Mouse (Mus musculus) embryonic facial prominence, embryonic 11.5 days (tissue): ENCODE data around the gene Ttyh1. TPM values are rescaled to one million over a fixed set of nuclear protein-coding genes. Genes with fewer than 3 reads are reported as not detected.

Experiments
- ATAC-seq: fragments of 200-750 bp; cut with Nextera tagmentation; replicated peaks from 2 replicates; pipeline ENCODE4 v1.8.0; 2017; ENCODE audit warnings: low read depth; ENCODE audit not compliant: insufficient number of reproducible peaks, low FRiP score, low TSS enrichment
- DNase-seq: peaks from one replicate; pipeline ENCODE4 v3.0.0-alpha.2; 2015; ENCODE audit warnings: low spot score
- H3K27ac ChIP-seq: fragments of 300-500 bp; sonication (generic); replicated peaks from 2 replicates; pipeline ENCODE4 v1.5.1; 2014; ENCODE audit warnings: mild to moderate bottlenecking, low read depth, low read length, control low read depth
- H3K27me3 ChIP-seq: fragments of 300-500 bp; sonication (generic); 2 replicates; pipeline ENCODE4 v1.6.1; 2014; ENCODE audit warnings: mild to moderate bottlenecking, low read length, moderate library complexity, mixed read lengths; ENCODE audit not compliant: control insufficient read depth, insufficient read depth
- H3K36me3 ChIP-seq: fragments of 300-500 bp; sonication (generic); replicated peaks from 2 replicates; pipeline ENCODE4 v1.6.1; 2014; ENCODE audit warnings: low read depth, mild to moderate bottlenecking, low read length, moderate library complexity, mixed read lengths; ENCODE audit not compliant: control insufficient read depth, insufficient read depth
- H3K4me1 ChIP-seq: fragments of 300-500 bp; sonication (generic); 2 replicates; pipeline ENCODE4 v1.6.1; 2014; ENCODE audit warnings: low read length, mixed read lengths; ENCODE audit not compliant: control insufficient read depth, insufficient read depth
- H3K4me2 ChIP-seq: fragments of 300-500 bp; sonication (generic); 2 replicates; pipeline ENCODE4 v1.6.1; 2014; ENCODE audit warnings: low read depth, mild to moderate bottlenecking, control low read depth, low read length, moderate library complexity
- H3K4me3 ChIP-seq: fragments of 300-500 bp; sonication (generic); 2 replicates; pipeline ENCODE4 v1.5.1; 2014; ENCODE audit warnings: low read depth, low read length, control low read depth
- H3K9ac ChIP-seq: fragments of 300-500 bp; sonication (generic); replicated peaks from 2 replicates; pipeline ENCODE4 v1.6.1; 2014; ENCODE audit warnings: mild to moderate bottlenecking, control low read depth, low read length
- H3K9me3 ChIP-seq: fragments of 300-500 bp; sonication (generic); replicated peaks from 2 replicates; pipeline ENCODE4 v1.6.1; 2016; ENCODE audit warnings: mild to moderate bottlenecking, low read length, inconsistent platforms, mixed read lengths; ENCODE audit not compliant: control insufficient read depth
- WGBS: fragments of 180-500 bp; shearing (Covaris S2); extraction: QIAGEN DNeasy Blood & Tissue Kit; methylation state at CpG from one replicate; pipeline ENCODE4 v1.1.7; 2014; 5-methylcytosine and 5-hydroxymethylcytosine counted together
- polyA plus RNA-seq: library from polyadenylated mRNA; unstranded; fragments of >200 nt; fragmentation: Nextera tagmentation; extraction: Ambion mirVana; gene quantifications from 2 replicates; pipeline ENCODE4 v1.2.1, GENCODE M21; 2014

The Ttyh1 gene
- polyA plus RNA-seq, 1 experiment from 2014 or later = 8.3 TPM

DNA sequence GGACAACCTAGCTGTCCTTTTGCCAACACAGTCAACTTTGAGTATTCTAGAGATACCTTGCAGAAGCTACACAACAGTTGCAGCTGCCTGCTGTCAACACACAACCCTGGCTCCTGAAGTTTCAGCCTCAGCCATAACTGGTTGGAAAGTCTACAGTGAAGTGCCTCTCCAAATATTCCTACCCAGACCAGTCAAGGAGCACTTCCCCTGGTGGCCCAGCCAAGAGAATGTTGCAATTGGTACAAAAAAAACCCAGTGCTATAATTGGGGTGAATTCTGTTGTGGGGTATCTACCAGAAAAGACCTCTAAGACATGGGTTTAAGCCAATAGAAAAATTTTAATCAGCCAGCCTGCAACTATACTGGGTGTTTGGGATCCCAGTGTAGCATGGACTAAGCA, 33.6 kb upstream of the Ttyh1 start:
- H3K9ac ChIP-seq = no peak overlapping the region
- no peak overlapping the region for H3K4me2 ChIP-seq
- no peaks in the 10 kb centered on the region for H3K9me3 ChIP-seq
- H3K36me3 ChIP-seq = no peaks in the 10 kb centered on the region
- ATAC-seq (no peak), DNase-seq (no peak)
- H3K27me3 ChIP-seq = no peaks in the 10 kb centered on the region
- no peak overlapping the region for H3K4me3 ChIP-seq
- no peak overlapping the region for H3K27ac ChIP-seq
- no peaks in the 10 kb centered on the region for H3K4me1 ChIP-seq

DNA sequence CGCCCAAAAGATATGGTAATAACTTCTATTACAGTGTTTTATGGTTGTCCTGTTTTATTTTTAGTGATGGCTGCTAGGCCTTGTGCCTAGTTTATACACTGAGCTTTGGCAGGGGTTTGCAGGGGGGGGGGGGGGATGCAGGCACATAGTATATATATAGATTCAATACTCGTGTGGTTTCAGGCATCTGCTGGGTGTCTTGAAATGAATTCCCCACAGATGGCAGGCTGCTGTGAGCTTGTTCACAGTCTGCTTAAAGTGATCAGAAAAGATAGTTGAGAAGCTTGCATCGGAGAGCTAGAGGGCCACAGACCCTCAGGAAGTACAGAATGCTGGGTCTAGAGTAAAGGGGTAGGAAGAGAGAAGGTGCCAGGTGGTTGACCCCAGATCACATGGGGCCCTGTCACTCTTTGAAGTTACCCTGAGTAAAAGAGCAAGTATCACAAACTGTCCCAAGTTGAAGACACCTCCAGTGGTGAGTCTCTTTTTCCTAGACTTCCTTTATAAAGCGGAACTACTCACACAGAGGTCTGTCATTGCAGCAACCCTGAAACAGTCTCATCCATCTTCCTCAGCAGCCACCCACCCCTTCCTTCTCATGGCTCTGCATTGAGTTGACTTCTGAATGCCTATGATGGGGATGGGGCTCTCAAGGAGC, 31.8 kb upstream of the Ttyh1 start:
- Histone ChIP-seq H3K27ac (no peak overlapping the region), H3K27me3 (no peaks in the 10 kb centered on the region), H3K9me3 (no peaks in the 10 kb centered on the region), H3K36me3 (no peaks in the 10 kb centered on the region), H3K4me3 (no peak overlapping the region), H3K9ac (no peak overlapping the region), H3K4me2 (no peak overlapping the region), H3K4me1 (no peaks in the 10 kb centered on the region)
- 78% methylated on average over 4 of the region's 4 CpGs for WGBS
- DNase-seq (no peak), ATAC-seq (no peak)

DNA sequence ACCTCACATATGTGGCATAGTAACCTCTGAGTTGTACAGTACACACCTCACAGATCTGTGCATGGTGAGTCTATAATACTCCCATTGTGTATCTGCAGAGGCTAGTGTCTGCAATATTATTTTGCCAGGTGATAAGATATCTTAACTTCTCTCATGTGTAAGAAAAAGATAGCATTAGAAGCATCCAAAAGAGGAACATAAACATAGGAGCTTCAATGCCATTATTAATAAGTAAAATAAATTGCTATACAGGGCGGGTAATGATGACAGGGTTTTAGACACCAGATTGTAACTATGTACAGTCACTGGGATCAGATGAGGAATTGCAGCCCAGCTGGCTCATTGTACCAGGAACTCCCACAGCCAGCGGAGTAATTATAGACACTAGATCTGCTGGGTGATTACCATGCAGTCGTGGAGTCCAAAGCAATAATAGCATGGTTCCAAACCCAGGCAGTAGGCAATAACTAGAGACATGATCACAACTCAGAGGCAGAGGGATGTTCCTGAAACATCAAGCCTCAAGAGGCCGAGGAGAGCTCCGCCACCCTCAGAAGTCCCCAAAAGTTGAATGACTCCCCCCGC, 31.2 kb upstream of the Ttyh1 start:
- Histone ChIP-seq H3K27ac (no peak overlapping the region), H3K36me3 (no peaks in the 10 kb centered on the region), H3K4me1 (no peaks in the 10 kb centered on the region), H3K4me3 (no peak overlapping the region), H3K4me2 (no peak overlapping the region), H3K27me3 (no peaks in the 10 kb centered on the region), H3K9me3 (no peaks in the 10 kb centered on the region), H3K9ac (no peak overlapping the region)
- WGBS = 82% methylated on average over 6 of the region's 6 CpGs
- DNase-seq (no peak), ATAC-seq (no peak)

DNA sequence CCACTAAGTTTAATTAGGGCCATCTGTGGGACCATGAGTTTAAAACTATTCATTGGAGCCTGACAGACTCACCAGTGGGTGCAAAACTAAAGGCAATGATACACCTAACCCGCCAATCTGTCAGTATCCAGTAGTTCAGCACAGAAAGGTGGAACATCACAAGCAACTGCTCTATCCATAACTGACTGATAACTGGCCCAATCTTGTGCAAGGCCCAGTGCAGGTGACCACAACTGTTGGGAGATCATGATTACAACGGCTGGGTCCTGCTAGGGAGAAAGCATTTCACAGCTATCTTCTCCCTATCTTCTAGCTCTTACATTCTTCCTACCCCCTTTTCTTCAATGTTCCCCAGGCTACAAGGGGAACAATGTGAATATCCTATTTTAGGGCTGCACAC, 30.5 kb upstream of the Ttyh1 start:
- H3K4me1 ChIP-seq = no peaks in the 10 kb centered on the region
- WGBS = 87% methylated on average over 2 of the region's 2 CpGs
- H3K9me3 ChIP-seq = no peaks in the 10 kb centered on the region
- DNase-seq (no peak), ATAC-seq (no peak)
- H3K27ac ChIP-seq = no peak overlapping the region
- H3K4me2 ChIP-seq = no peak overlapping the region
- no peak overlapping the region for H3K4me3 ChIP-seq
- no peaks in the 10 kb centered on the region for H3K27me3 ChIP-seq
- H3K36me3 ChIP-seq = no peaks in the 10 kb centered on the region
- no peak overlapping the region for H3K9ac ChIP-seq

DNA sequence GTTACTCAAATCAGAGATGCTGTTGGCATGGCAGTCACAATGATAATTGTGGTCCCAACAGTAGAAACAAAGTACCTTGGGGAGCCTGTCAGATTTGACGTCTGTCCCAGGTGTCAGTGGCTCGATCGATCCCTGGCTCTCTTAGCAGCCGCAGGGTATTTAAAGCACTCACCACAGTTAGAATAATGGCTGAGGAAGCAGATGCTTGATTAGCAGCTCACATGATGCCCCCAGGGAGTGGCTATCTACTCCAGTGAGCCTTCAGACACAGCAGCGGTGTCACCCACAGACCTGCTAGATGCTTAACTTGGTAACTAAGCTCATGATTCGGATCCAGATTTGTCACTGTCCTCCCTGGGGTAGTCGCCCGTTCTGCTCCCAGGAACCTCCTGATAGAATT, 28.0 kb upstream of the Ttyh1 start:
- DNase-seq (no peak), ATAC-seq (no peak)

DNA sequence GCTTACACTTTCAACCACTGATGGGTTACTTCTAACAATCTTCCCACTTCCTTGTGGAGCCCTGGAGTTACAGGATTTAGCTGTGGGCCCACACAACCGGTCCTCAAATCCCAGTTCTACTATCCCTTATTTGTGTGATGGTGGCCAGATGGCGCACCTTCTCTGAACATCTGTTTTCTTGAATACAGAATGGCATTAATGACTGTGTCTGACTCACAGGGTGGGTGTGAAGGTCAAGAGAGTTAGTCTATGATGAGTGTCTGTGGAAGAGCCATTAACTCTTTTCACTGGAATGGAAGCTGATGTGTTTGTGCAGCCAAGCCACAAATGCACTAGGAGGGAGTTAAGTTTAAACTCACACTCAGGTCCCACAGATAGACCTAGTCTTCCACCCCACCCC, 20.9 kb upstream of the Ttyh1 start:
- WGBS = 76% methylated on average over 2 of the region's 2 CpGs

More for the DNA sequence above, 28.0 kb upstream of the Ttyh1 start:
- H3K9me3 ChIP-seq = no peaks in the 10 kb centered on the region
- no peak overlapping the region for H3K9ac ChIP-seq
- H3K27ac ChIP-seq = no peak overlapping the region
- no peaks in the 10 kb centered on the region for H3K27me3 ChIP-seq
- H3K4me3 ChIP-seq = no peak overlapping the region
- no peaks in the 10 kb centered on the region for H3K36me3 ChIP-seq
- H3K4me1 ChIP-seq = no peaks in the 10 kb centered on the region
- H3K4me2 ChIP-seq = no peak overlapping the region
- WGBS = 36% methylated on average over 8 of the region's 8 CpGs

DNA sequence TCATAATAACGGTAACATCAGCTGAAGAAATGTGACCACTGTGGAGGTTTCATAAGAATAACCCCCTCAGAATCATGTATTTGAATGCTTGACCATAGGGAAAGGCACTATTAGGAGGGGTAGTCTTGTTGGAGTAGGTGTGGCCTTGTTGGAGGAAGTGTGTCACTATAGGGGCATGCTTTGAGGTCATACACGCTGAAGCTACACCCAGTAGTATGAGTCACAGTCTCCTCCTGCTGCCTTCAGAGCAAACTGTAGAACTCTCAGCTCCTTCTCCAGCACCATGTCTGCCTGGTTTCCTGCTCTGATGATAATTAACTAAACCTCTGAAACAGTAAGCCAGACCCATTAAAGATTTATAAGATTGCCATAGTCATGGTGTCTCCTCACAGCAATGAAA, 20.4 kb upstream of the Ttyh1 start:
- DNase-seq (no peak), ATAC-seq (no peak)
- no peak overlapping the region for H3K9ac ChIP-seq
- no peaks in the 10 kb centered on the region for H3K9me3 ChIP-seq
- WGBS = 81% methylated on average over 2 of the region's 2 CpGs
- no peaks in the 10 kb centered on the region for H3K4me1 ChIP-seq
- no peaks in the 10 kb centered on the region for H3K36me3 ChIP-seq
- H3K4me2 ChIP-seq = no peak overlapping the region
- no peaks in the 10 kb centered on the region for H3K27me3 ChIP-seq
- no peak overlapping the region for H3K4me3 ChIP-seq
- H3K27ac ChIP-seq = no peak overlapping the region

More for the DNA sequence above, 20.9 kb upstream of the Ttyh1 start:
- DNase-seq = no peak
- no peak overlapping the region for H3K4me3 ChIP-seq
- no peaks in the 10 kb centered on the region for H3K9me3 ChIP-seq
- no peaks in the 10 kb centered on the region for H3K36me3 ChIP-seq
- no peak overlapping the region for H3K27ac ChIP-seq
- no peak for ATAC-seq
- H3K9ac ChIP-seq = no peak overlapping the region
- H3K4me2 ChIP-seq = no peak overlapping the region
- no peaks in the 10 kb centered on the region for H3K4me1 ChIP-seq
- no peaks in the 10 kb centered on the region for H3K27me3 ChIP-seq

DNA sequence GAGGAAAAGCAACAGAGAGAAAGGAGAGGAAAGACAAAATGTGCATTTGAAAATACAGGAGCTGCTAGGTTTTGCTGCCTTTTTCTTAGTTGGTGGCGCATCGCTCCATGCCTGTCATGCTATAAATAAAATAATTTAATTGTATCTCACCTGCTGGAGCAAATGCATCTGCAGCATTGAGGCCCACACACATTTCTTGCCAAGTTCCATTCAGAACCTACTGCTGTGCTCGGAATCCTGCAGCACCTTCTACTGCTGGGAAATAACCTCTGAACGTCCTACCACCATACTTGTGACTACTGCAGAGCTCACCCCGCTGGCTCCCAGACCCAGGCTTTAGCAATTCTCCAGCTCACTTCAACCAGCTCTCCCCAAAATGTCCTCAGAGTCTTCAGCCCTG, 18.1 kb upstream of the Ttyh1 start:
- H3K4me2 ChIP-seq = no peak overlapping the region
- H3K27me3 ChIP-seq = no peaks in the 10 kb centered on the region
- no peak overlapping the region for H3K9ac ChIP-seq
- H3K4me3 ChIP-seq = no peak overlapping the region
- no peaks in the 10 kb centered on the region for H3K36me3 ChIP-seq
- no peak overlapping the region for H3K27ac ChIP-seq
- H3K9me3 ChIP-seq = no peaks in the 10 kb centered on the region
- H3K4me1 ChIP-seq = no peaks in the 10 kb centered on the region
- DNase-seq (no peak), ATAC-seq (no peak)
- 84% methylated on average over 5 of the region's 5 CpGs for WGBS
